ENCODE assay signal across 9 mouse cellular contexts in genomic region chr13:97243962-97244711, GRCm38 (mm10). TPM values are rescaled to one million over a fixed set of nuclear protein-coding genes. Genes with fewer than 3 reads are reported as not detected.
DNase-seq lines count a peak whose midpoint lies in the region; ATAC-seq lines count a peak whose summit lies in the region.
"Had no signal": no experiment of that assay in that cellular context is flagged by ENCODE, and none has a peak within 500 bp of the region (broad histone marks: within the 10 kb centered on the region; RNA-seq: fewer than 3 reads in every experiment).

No protein-coding gene starts in this region.

- H3K27ac ChIP-seq in kidney, embryonic 14.5 days (ENCODE audit: low read depth, low read length): no peak overlapping the region
- 0 out of 2 replicates have a peak overlapping the region, but pooled peaks have one; percentile 19 for H3K27ac ChIP-seq in embryonic facial prominence, embryonic 10.5 days (replicated peaks)
- peak overlapping the region; percentile 95 for H3K27ac ChIP-seq in hindbrain, embryonic 15.5 days (replicated peaks)
- peak overlapping the region; percentile 61 for H3K27ac ChIP-seq in midbrain, embryonic 14.5 days (replicated peaks; ENCODE audit: low read depth, low read length)

- H3K4me3 ChIP-seq in kidney, embryonic 14.5 days (ENCODE audit: low read length): peak overlapping the region; percentile 89
- H3K4me3 ChIP-seq in embryonic facial prominence, embryonic 10.5 days: peak overlapping the region; percentile 89
- peak overlapping the region; percentile 86 for H3K4me3 ChIP-seq in hindbrain, embryonic 15.5 days
- peak overlapping the region; percentile 86 for H3K4me3 ChIP-seq in midbrain, embryonic 14.5 days (replicated peaks; ENCODE audit: low read depth, low read length)

- peaks cover 52% of the 10 kb centered on the region for H3K4me1 ChIP-seq in kidney, embryonic 14.5 days (ENCODE audit: control insufficient read depth, insufficient read depth, low read length)
- H3K4me1 ChIP-seq in embryonic facial prominence, embryonic 10.5 days: peaks cover 87% of the 10 kb centered on the region
- peaks cover 85% of the 10 kb centered on the region for H3K4me1 ChIP-seq in hindbrain, embryonic 15.5 days (replicated peaks)
- H3K4me1 ChIP-seq in midbrain, embryonic 14.5 days (ENCODE audit: control insufficient read depth, insufficient read depth, low read length): peaks cover 64% of the 10 kb centered on the region

- H3K9me3 ChIP-seq in kidney, embryonic 14.5 days (ENCODE audit: control insufficient read depth, low read length): no peaks in the 10 kb centered on the region
- no peaks in the 10 kb centered on the region for H3K9me3 ChIP-seq in embryonic facial prominence, embryonic 10.5 days
- no peaks in the 10 kb centered on the region for H3K9me3 ChIP-seq in hindbrain, embryonic 15.5 days
- no peaks in the 10 kb centered on the region for H3K9me3 ChIP-seq in midbrain, embryonic 14.5 days (ENCODE audit: control insufficient read depth, low read length)

- no peak for ATAC-seq in kidney, embryonic 14.5 days (ENCODE audit: low FRiP score, low TSS enrichment)
- ATAC-seq in hindbrain, embryonic 15.5 days (ENCODE audit: low FRiP score, low read depth): no peak
- ATAC-seq in midbrain, embryonic 14.5 days (ENCODE audit: low FRiP score, low TSS enrichment): no peak

- DNase-seq in kidney, adult 8-10 months: no peak
- no peak for DNase-seq in embryonic facial prominence, embryonic 10.5 days (ENCODE audit: low spot score)
- DNase-seq in midbrain, embryonic 14.5 days: peak; percentile 50
- DNase-seq in spleen, adult 12 weeks (ENCODE audit: low spot score): no peak
- DNase-seq in MN1 (ENCODE audit: low spot score): no peak
- DNase-seq in embryo, embryonic 11 days: no peak
- DNase-seq: thymus, postnatal 36 days had no signal

- H3K9ac ChIP-seq in kidney, embryonic 14.5 days (ENCODE audit: low read depth, low read length): peak overlapping the region; percentile 95; the same call in 1 of the 2 replicates
- peak overlapping the region; percentile 92 for H3K9ac ChIP-seq in hindbrain, embryonic 15.5 days
- peak overlapping the region; percentile 89 for H3K9ac ChIP-seq in midbrain, embryonic 14.5 days (replicated peaks; ENCODE audit: low read length)

- no peaks in the 10 kb centered on the region for H3K27me3 ChIP-seq in kidney, embryonic 14.5 days (ENCODE audit: control insufficient read depth, insufficient read depth, low read length)
- 0 out of 2 replicates have a peak, but pooled peaks cover 1% of the 10 kb centered on the region for H3K27me3 ChIP-seq in embryonic facial prominence, embryonic 10.5 days (replicated peaks; ENCODE audit: low read depth, poor library complexity, severe bottlenecking)
- no peaks in the 10 kb centered on the region for H3K27me3 ChIP-seq in hindbrain, embryonic 15.5 days
- H3K27me3 ChIP-seq in midbrain, embryonic 14.5 days (ENCODE audit: control insufficient read depth, insufficient read depth, low read length): no peaks in the 10 kb centered on the region

- 24% methylated on average over 15 of the region's 15 CpGs for whole genome bisulfite sequencing in kidney, embryonic 14.5 days
- 59% methylated on average over 15 of the region's 15 CpGs for WGBS in embryonic facial prominence, embryonic 10.5 days
- 19% methylated on average over 15 of the region's 15 CpGs for WGBS in hindbrain, embryonic 15.5 days
- WGBS in midbrain, embryonic 14.5 days: 22% methylated on average over 15 of the region's 15 CpGs

- H3K36me3 ChIP-seq in kidney, embryonic 14.5 days (ENCODE audit: control insufficient read depth, insufficient read depth, low read length): peaks cover 46% of the 10 kb centered on the region
- peaks cover 47% of the 10 kb centered on the region for H3K36me3 ChIP-seq in embryonic facial prominence, embryonic 10.5 days (replicated peaks)
- peaks cover 13% of the 10 kb centered on the region; the same call in 1 of the 2 replicates for H3K36me3 ChIP-seq in hindbrain, embryonic 15.5 days
- H3K36me3 ChIP-seq in midbrain, embryonic 14.5 days (ENCODE audit: control insufficient read depth, insufficient read depth, low read length): peaks cover 40% of the 10 kb centered on the region

- peak overlapping the region; percentile 97 for H3K4me2 ChIP-seq in kidney, embryonic 14.5 days (replicated peaks; ENCODE audit: low read depth, low read length)
- H3K4me2 ChIP-seq in hindbrain, embryonic 15.5 days: peak overlapping the region; percentile 91
- peak overlapping the region; percentile 89 for H3K4me2 ChIP-seq in midbrain, embryonic 14.5 days (ENCODE audit: low read length)

RNA-seq across cellular contexts. Expression of gene Enc1, which starts 3.2 kb away (rescaled TPM):
- 14.2 and 14.6 TPM in 2 replicates for polyA plus RNA-seq in kidney, embryonic 14.5 days (2014; fragmentation: Nextera tagmentation; extraction: Ambion mirVana)
- polyA plus RNA-seq in embryonic facial prominence, embryonic 10.5 days (2016; fragmentation: Nextera tagmentation; extraction: Ambion mirVana): 5.6 and 6.8 TPM in 2 replicates
- 57.3 and 59.7 TPM in 2 replicates for polyA plus RNA-seq in hindbrain, embryonic 15.5 days (2015; fragmentation: Nextera tagmentation; extraction: Ambion mirVana)
- polyA plus RNA-seq in midbrain, embryonic 14.5 days (2014; fragmentation: Nextera tagmentation; extraction: Ambion mirVana): 94.2 and 99.0 TPM in 2 replicates

RNA-seq across cellular contexts. Expression of gene Hexb, which starts 46.0 kb away (rescaled TPM):
- polyA plus RNA-seq in kidney, embryonic 14.5 days (2014; fragmentation: Nextera tagmentation; extraction: Ambion mirVana): 25.3 and 31.3 TPM in 2 replicates
- polyA plus RNA-seq in embryonic facial prominence, embryonic 10.5 days (2016; fragmentation: Nextera tagmentation; extraction: Ambion mirVana): 14.1 and 18.4 TPM in 2 replicates
- polyA plus RNA-seq in hindbrain, embryonic 15.5 days (2015; fragmentation: Nextera tagmentation; extraction: Ambion mirVana): 45.2 and 52.9 TPM in 2 replicates
- 32.4 and 38.7 TPM in 2 replicates for polyA plus RNA-seq in midbrain, embryonic 14.5 days (2014; fragmentation: Nextera tagmentation; extraction: Ambion mirVana)
